Mouse (Mus musculus) CH12.LX (cell line): ENCODE results near the gene Acot7. TPM values are rescaled to one million over a fixed set of nuclear protein-coding genes. Genes with fewer than 3 reads are reported as not detected.
A peak's percentile ranks its signal among the peaks of the same experiment; 100 is the strongest.

Experiments
- DNase-seq: peaks from one replicate; pipeline ENCODE4 v3.0.0-alpha.2; 2013; ENCODE audit errors: extremely low read depth
- H3K27ac ChIP-seq: 2 replicates; pipeline ENCODE4 v1.5.1; 2012; ENCODE audit warnings: low read depth, mild to moderate bottlenecking, control low read depth, moderate library complexity; ENCODE audit not compliant: insufficient read depth
- H3K27me3 ChIP-seq: replicated peaks from 2 replicates; pipeline ENCODE3; 2012; ENCODE audit warnings: inconsistent platforms
- H3K36me3 ChIP-seq, 2 experiments: replicated peaks in 1 of 2; 2 replicates each; pipeline versions ENCODE3 to v1.6.1; 2012; ENCODE audit warnings: inconsistent platforms in 1 of 2, low read length in 1 of 2, mild to moderate bottlenecking in 1 of 2, mixed read lengths in 1 of 2, moderate library complexity in 1 of 2; ENCODE audit not compliant: control insufficient read depth in 1 of 2, insufficient read depth in 1 of 2
- H3K4me1 ChIP-seq, 2 experiments: 2 replicates each; pipeline ENCODE4 v1.6.1; 2012; ENCODE audit warnings: inconsistent platforms in 1 of 2, moderate library complexity in 1 of 2; ENCODE audit not compliant: insufficient read depth in 2 of 2, control insufficient read depth in 1 of 2
- H3K4me2 ChIP-seq: 2 replicates; pipeline ENCODE4 v1.6.1; 2012; ENCODE audit warnings: low read depth, mild to moderate bottlenecking, control low read depth; ENCODE audit not compliant: poor library complexity, insufficient read depth, severe bottlenecking
- H3K4me3 ChIP-seq, 3 experiments: fragments of 150-350 bp in 1 of 3; sonication (generic) in 1 of 3; replicated peaks in 1 of 3; 2 replicates each; pipeline versions ENCODE3 to v1.5.1; 2011 to 2012; ENCODE audit warnings: low read depth in 2 of 3, low read length in 2 of 3, mild to moderate bottlenecking in 2 of 3, moderate library complexity in 2 of 3, control low read depth in 1 of 3, improper control_type of control experiment in 1 of 3, inconsistent platforms in 1 of 3, mixed read lengths in 1 of 3; ENCODE audit not compliant: poor library complexity in 1 of 3
- H3K79me2 ChIP-seq: replicated peaks from 2 replicates; pipeline ENCODE4 v1.6.1; 2012; ENCODE audit warnings: mild to moderate bottlenecking, moderate library complexity; ENCODE audit not compliant: control insufficient read depth, poor library complexity, insufficient read depth, severe bottlenecking; ENCODE audit errors: extremely low read depth
- H3K9ac ChIP-seq: 2 replicates; pipeline ENCODE4 v1.6.1; 2012; ENCODE audit warnings: low read depth, mild to moderate bottlenecking, control low read depth, moderate library complexity; ENCODE audit not compliant: insufficient read depth
- H3K9me3 ChIP-seq: replicated peaks from 2 replicates; pipeline ENCODE3; 2012; ENCODE audit warnings: low read length, inconsistent platforms, mixed read lengths
- CTCF ChIP-seq, 2 experiments: IDR thresholded peaks in 1 of 2; conservative IDR thresholded peaks in 1 of 2; 2 replicates each; pipeline ENCODE4 v1.5.1; 2011 to 2012; ENCODE audit warnings: low read depth in 2 of 2, low read length in 2 of 2, improper control_type of control experiment in 1 of 2, inconsistent platforms in 1 of 2, mild to moderate bottlenecking in 1 of 2, moderate library complexity in 1 of 2
- POLR2A ChIP-seq: IDR thresholded peaks from 2 replicates; pipeline ENCODE4 v1.6.1; 2011; ENCODE audit warnings: low read depth, mild to moderate bottlenecking, improper control_type of control experiment, low read length
- RAD21 ChIP-seq: IDR thresholded peaks from 2 replicates; pipeline ENCODE4 v1.6.1; 2011; ENCODE audit warnings: low read depth, mild to moderate bottlenecking, low read length, improper control_type of control experiment, moderate library complexity
- SMC3 ChIP-seq: IDR thresholded peaks from 2 replicates; pipeline ENCODE4 v1.6.1; 2011; ENCODE audit warnings: low read depth, low read length, improper control_type of control experiment
- USF1 ChIP-seq: IDR thresholded peaks from 2 replicates; pipeline ENCODE4 v1.6.1; 2014; ENCODE audit warnings: low read depth, mild to moderate bottlenecking, inconsistent platforms, low read length, improper control_type of control experiment
- dilution Hi-C: fragments of 300-500 bp; cut with MboI; formaldehyde crosslinking; loops from 2 replicates; pipeline ENCODE4 v1.14.3; 2020; ENCODE audit warnings: low sequenced_read_pairs; ENCODE audit not compliant: extremely low pct_unique_long_range_greater_than_20kb, extremely low pct_ligation_motif_present
- in situ Hi-C: fragments of 300-500 bp; cut with MboI; formaldehyde crosslinking; loops from 3 replicates; pipeline ENCODE4 v1.14.3; 2019; ENCODE audit warnings: low sequenced_read_pairs, low pct_ligation_motif_present, low pct_unique_long_range_greater_than_20kb, mixed read lengths
- polyA plus RNA-seq: library from polyadenylated mRNA; unstranded; fragments of >175 nt; gene quantifications from 2 replicates; pipeline ENCODE4 v1.2.1, GENCODE M21; 2012; ENCODE audit warnings: low read depth; ENCODE audit not compliant: insufficient read length
- total RNA-seq, 2 experiments: library from RNA; depleted of rRNA; stranded (reverse); fragments of 300-350 nt in 1 of 2; fragments of >200 nt in 1 of 2; gene quantifications; 2 replicates each; pipeline ENCODE4 v1.2.3; 2012 to 2014

The Acot7 gene
- total and polyA plus RNA-seq, 3 experiments: 29.0 to 71.1 (median 61.6) TPM

GRCm38 (mm10) chr4:152318517-152319234, 140.7 kb downstream of the Acot7 start, which contains the start of gene Rnf207:
Rnf207 (minus strand) TSS chr4:152318993.
- Histone ChIP-seq H3K4me2 (no peak within 1 kb of the TSS), H3K9ac (no peak within 1 kb of the TSS), H3K4me3 (no peak within 1 kb of the TSS), H3K36me3 (no peaks in the 10 kb centered on the region), H3K27ac (no peak within 1 kb of the TSS), H3K79me2 (no peaks in the 10 kb centered on the region), H3K9me3 (no peaks in the 10 kb centered on the region)
- DNase-seq: no peak
- no peak for TF ChIP-seq USF1
- peak; percentile 59 for TF ChIP-seq SMC3
- TF ChIP-seq CTCF (conservative IDR thresholded peaks at IDR 0.05 in 1 of 2, IDR thresholded peaks at IDR 0.05 in 1 of 2; ENCODE audit: low read depth in 2 of 2, low read length in 2 of 2): peak in 1 of 2 experiments; percentile 75; a peak in 2 of 4 replicates
- peak; percentile 51 for TF ChIP-seq RAD21
- no peak for TF ChIP-seq POLR2A
- TF ChIP-seq, all 38 proteins: peak for 3
- dilution Hi-C loops: no loop called here
- H3K27me3 ChIP-seq: peaks cover 30% of the 10 kb centered on the region
- in situ Hi-C loops: no loop called here
- H3K4me1 ChIP-seq: peaks cover 0 to 10% of the 10 kb centered on the region in 2 experiments; a peak in 2 of 4 replicates

Other genes with a start within 250 kb of the Acot7 start
- 63.5 and 81.2 TPM in 2 replicates for gene Dnajc11, start 244.4 kb upstream of the Acot7 start, total RNA-seq (2012; rRNA removed)
- 73.7 and 75.6 TPM in 2 replicates for gene Dnajc11, start 244.4 kb upstream of the Acot7 start, total RNA-seq (2014; rRNA removed)
- gene Dnajc11, start 244.4 kb upstream of the Acot7 start, polyA plus RNA-seq: 102 and 133 TPM in 2 replicates
- gene Thap3, start 189.1 kb upstream of the Acot7 start, total RNA-seq (2012; rRNA removed): 20.0 and 27.6 TPM in 2 replicates
- gene Thap3, start 189.1 kb upstream of the Acot7 start, total RNA-seq (2014; rRNA removed): 10.1 and 12.8 TPM in 2 replicates
- 11.0 and 11.7 TPM in 2 replicates for gene Thap3, start 189.1 kb upstream of the Acot7 start, polyA plus RNA-seq
- 4.9 and 5.0 TPM in 2 replicates for gene Phf13, start 181.9 kb upstream of the Acot7 start, total RNA-seq (2012; rRNA removed)
- 1.9 and 2.1 TPM in 2 replicates for gene Phf13, start 181.9 kb upstream of the Acot7 start, total RNA-seq (2014; rRNA removed)
- gene Phf13, start 181.9 kb upstream of the Acot7 start, polyA plus RNA-seq: 3.9 and 4.9 TPM in 2 replicates
- gene Klhl21, start 169.3 kb upstream of the Acot7 start, total RNA-seq (2012; rRNA removed): 7.1 and 9.5 TPM in 2 replicates
- 4.4 and 4.9 TPM in 2 replicates for gene Klhl21, start 169.3 kb upstream of the Acot7 start, total RNA-seq (2014; rRNA removed)
- 9.1 and 9.4 TPM in 2 replicates for gene Klhl21, start 169.3 kb upstream of the Acot7 start, polyA plus RNA-seq
- 7.4 and 10.5 TPM in 2 replicates for gene Zbtb48, start 150.5 kb upstream of the Acot7 start, total RNA-seq (2012; rRNA removed)
- 8.6 and 10.5 TPM in 2 replicates for gene Zbtb48, start 150.5 kb upstream of the Acot7 start, total RNA-seq (2014; rRNA removed)
- gene Zbtb48, start 150.5 kb upstream of the Acot7 start, polyA plus RNA-seq: 13.6 and 14.0 TPM in 2 replicates
- 0.13 and 0.21 TPM in 2 replicates for gene Tas1r1, start 139.6 kb upstream of the Acot7 start, total RNA-seq (2012; rRNA removed)
- gene Tas1r1, start 139.6 kb upstream of the Acot7 start, total RNA-seq (2014; rRNA removed): not detected in 2 replicates
- gene Tas1r1, start 139.6 kb upstream of the Acot7 start, polyA plus RNA-seq: not detected in 2 replicates
- 44.8 and 53.6 TPM in 2 replicates for gene Nol9, start 138.8 kb upstream of the Acot7 start, total RNA-seq (2012; rRNA removed)
- 44.7 and 47.2 TPM in 2 replicates for gene Nol9, start 138.8 kb upstream of the Acot7 start, total RNA-seq (2014; rRNA removed)
- gene Nol9, start 138.8 kb upstream of the Acot7 start, polyA plus RNA-seq: 54.3 and 60.5 TPM in 2 replicates
- 1.6 and 2.1 TPM in 2 replicates for gene Plekhg5, start 105.6 kb upstream of the Acot7 start, total RNA-seq (2012; rRNA removed)
- gene Plekhg5, start 105.6 kb upstream of the Acot7 start, total RNA-seq (2014; rRNA removed): 0.05 and 0.09 TPM in 2 replicates
- 0.82 and 1.1 TPM in 2 replicates for gene Plekhg5, start 105.6 kb upstream of the Acot7 start, polyA plus RNA-seq
- 0.38 and 1.5 TPM in 2 replicates for gene Tnfrsf25, start 62.2 kb upstream of the Acot7 start, total RNA-seq (2012; rRNA removed)
- gene Tnfrsf25, start 62.2 kb upstream of the Acot7 start, total RNA-seq (2014; rRNA removed): not detected in 2 replicates
- not detected in 2 replicates for gene Tnfrsf25, start 62.2 kb upstream of the Acot7 start, polyA plus RNA-seq
- 0.04 and 0.25 TPM in 2 replicates for gene Espn, start 25.8 kb upstream of the Acot7 start, total RNA-seq (2012; rRNA removed)
- not detected in 2 replicates for gene Espn, start 25.8 kb upstream of the Acot7 start, total RNA-seq (2014; rRNA removed)
- 0.08 TPM in 1 of 2 replicates, not detected in the other for gene Espn, start 25.8 kb upstream of the Acot7 start, polyA plus RNA-seq
- gene Hes2, start 19.3 kb upstream of the Acot7 start, total RNA-seq (2012; rRNA removed): not detected in 2 replicates
- gene Hes2, start 19.3 kb upstream of the Acot7 start, total RNA-seq (2014; rRNA removed): not detected in 2 replicates
- not detected in 2 replicates for gene Hes2, start 19.3 kb upstream of the Acot7 start, polyA plus RNA-seq
- gene Gpr153, start 96.1 kb downstream of the Acot7 start, total RNA-seq (2012; rRNA removed): 0.21 and 0.30 TPM in 2 replicates
- 0.61 and 0.70 TPM in 2 replicates for gene Gpr153, start 96.1 kb downstream of the Acot7 start, total RNA-seq (2014; rRNA removed)
- gene Gpr153, start 96.1 kb downstream of the Acot7 start, polyA plus RNA-seq: 1.4 and 1.8 TPM in 2 replicates
- gene Hes3, start 113.5 kb downstream of the Acot7 start, total RNA-seq (2012; rRNA removed): 0.13 and 0.21 TPM in 2 replicates
- not detected in 2 replicates for gene Hes3, start 113.5 kb downstream of the Acot7 start, total RNA-seq (2014; rRNA removed)
- 0.17 TPM in 1 of 2 replicates, not detected in the other for gene Hes3, start 113.5 kb downstream of the Acot7 start, polyA plus RNA-seq
- 21.5 and 27.4 TPM in 2 replicates for gene Icmt, start 119.1 kb downstream of the Acot7 start, total RNA-seq (2012; rRNA removed)
- gene Icmt, start 119.1 kb downstream of the Acot7 start, total RNA-seq (2014; rRNA removed): 17.8 and 18.5 TPM in 2 replicates
- gene Icmt, start 119.1 kb downstream of the Acot7 start, polyA plus RNA-seq: 24.2 and 29.8 TPM in 2 replicates
- 0.21 and 0.51 TPM in 2 replicates for gene Rnf207, start 140.9 kb downstream of the Acot7 start, total RNA-seq (2012; rRNA removed)
- gene Rnf207, start 140.9 kb downstream of the Acot7 start, total RNA-seq (2014; rRNA removed): not detected in 2 replicates
- gene Rnf207, start 140.9 kb downstream of the Acot7 start, polyA plus RNA-seq: not detected in 2 replicates
- 1,590 and 1,720 TPM in 2 replicates for gene Rpl22, start 147.6 kb downstream of the Acot7 start, total RNA-seq (2012; rRNA removed)
- 1,936 and 1,966 TPM in 2 replicates for gene Rpl22, start 147.6 kb downstream of the Acot7 start, total RNA-seq (2014; rRNA removed)
- 1,935 and 2,300 TPM in 2 replicates for gene Rpl22, start 147.6 kb downstream of the Acot7 start, polyA plus RNA-seq
- gene Chd5, start 160.5 kb downstream of the Acot7 start, total RNA-seq (2012; rRNA removed): 0.88 and 3.4 TPM in 2 replicates
- 0.44 and 0.49 TPM in 2 replicates for gene Chd5, start 160.5 kb downstream of the Acot7 start, total RNA-seq (2014; rRNA removed)
- 1.2 and 2.7 TPM in 2 replicates for gene Chd5, start 160.5 kb downstream of the Acot7 start, polyA plus RNA-seq